Mouse (Mus musculus) hematopoietic multipotent progenitor cell, adult 10-12 weeks (in vitro differentiated cells): ENCODE results near the gene Trip12. TPM values are rescaled to one million over a fixed set of nuclear protein-coding genes. Genes with fewer than 3 reads are reported as not detected.

Experiments
- polyA plus RNA-seq: library from polyadenylated mRNA; stranded (reverse); fragments of >175 nt; gene quantifications from 2 replicates; pipeline ENCODE4 v1.2.3, GENCODE M21; 2012; ENCODE audit warnings: low replicate concordance

The Trip12 gene
- 36.5 and 47.0 TPM in 2 replicates for polyA plus RNA-seq

GRCm38 (mm10) chr1:84840018-84840664, at the start of gene Trip12:
Trip12 (minus strand) TSS chr1:84840516.

GRCm38 (mm10) chr1:84839309-84840017, 853 bp downstream of the Trip12 start, which contains the start of gene Fbxo36:
Fbxo36 (plus strand) TSS chr1:84839841.

GRCm38 (mm10) chr1:84695517-84696411, 144.6 kb downstream of the Trip12 start, which contains the start of gene Dner:
Dner (minus strand) TSS chr1:84696221.

Other genes with a start within 250 kb of the Trip12 start
- gene Dner, start 144.3 kb downstream of the Trip12 start, polyA plus RNA-seq = not detected in 2 replicates
- 0.13 and 0.16 TPM in 2 replicates for gene Fbxo36, start 675 bp downstream of the Trip12 start, polyA plus RNA-seq
- gene Slc16a14, start 94.6 kb upstream of the Trip12 start, polyA plus RNA-seq = 0.04 and 0.41 TPM in 2 replicates